ENCODE assay signal across 8 mouse cellular contexts in genomic region chr5:125319057-125319800, GRCm38 (mm10). TPM values are rescaled to one million over a fixed set of nuclear protein-coding genes. Genes with fewer than 3 reads are reported as not detected.
DNase-seq lines count a peak whose midpoint lies in the region; ATAC-seq and TF ChIP-seq lines count a peak whose summit lies in the region.

No protein-coding gene starts in this region.

- TF ChIP-seq CTCF in cerebellum, adult 2 months (IDR thresholded peaks at IDR 0.05; ENCODE audit: borderline replicate concordance, insufficient read depth, low read depth, low read length) = no peak

- no peaks in the 10 kb centered on the region for H3K36me3 ChIP-seq in heart, embryonic 15.5 days

- no peaks in the 10 kb centered on the region for H3K27me3 ChIP-seq in heart, embryonic 15.5 days
- no peaks in the 10 kb centered on the region for H3K27me3 ChIP-seq in cerebellum, adult 2 months (ENCODE audit: control insufficient read depth, insufficient read depth, low read length)

- no peaks in the 10 kb centered on the region for H3K9me3 ChIP-seq in heart, embryonic 15.5 days (replicated peaks)

- peaks cover 48% of the 10 kb centered on the region for H3K4me1 ChIP-seq in heart, embryonic 15.5 days (replicated peaks)
- no peaks in the 10 kb centered on the region for H3K4me1 ChIP-seq in cerebellum, adult 2 months (ENCODE audit: control insufficient read depth, insufficient read depth, low read length)

- H3K4me3 ChIP-seq in heart, embryonic 15.5 days = no peak overlapping the region
- no peak overlapping the region for H3K4me3 ChIP-seq in cerebellum, adult 2 months (replicated peaks; ENCODE audit: insufficient read depth, low read depth, low read length)

- 0 out of 2 replicates have a peak, but pooled peaks have one; percentile 20 for ATAC-seq in frontal cortex, adult (ENCODE audit: low TSS enrichment)
- ATAC-seq in heart, embryonic 15.5 days (replicated peaks; ENCODE audit: insufficient number of reproducible peaks, insufficient read depth, low FRiP score, low read depth) = no peak
- ATAC-seq in megakaryocyte, adult 5-6 weeks (ENCODE audit: poor library complexity, severe bottlenecking) = no peak

- no peak for DNase-seq in frontal cortex, postnatal 25 days (ENCODE audit: low spot score in 2 of 2)
- peak; percentile 81 for DNase-seq in brain, adult 2 months (ENCODE audit: low read depth, low spot score)
- peak; percentile 55 for DNase-seq in left cerebral cortex, postnatal 4 days
- DNase-seq in embryo, embryonic 10.5 days (ENCODE audit: low spot score) = no peak
- DNase-seq in cerebellum, adult 2 months = no peak

- no peak for TF ChIP-seq POLR2A in cerebellum, adult 2 months (IDR thresholded peaks at IDR 0.05; ENCODE audit: borderline replicate concordance, insufficient read depth, low read length)

- no peak overlapping the region for H3K4me2 ChIP-seq in heart, embryonic 15.5 days

- no peak overlapping the region for H3K9ac ChIP-seq in heart, embryonic 15.5 days

- peak overlapping the region; percentile 41; the same call in 1 of the 2 replicates for H3K27ac ChIP-seq in heart, embryonic 15.5 days
- H3K27ac ChIP-seq in cerebellum, adult 2 months (ENCODE audit: insufficient read depth, low read length) = no peak overlapping the region

- intact Hi-C loops in left cerebral cortex, postnatal 4 days (cut with DNase I) = no loop called here

- 64% methylated on average over 16 of the region's 16 CpGs for WGBS in heart, embryonic 15.5 days
- 46% methylated on average over 16 of the region's 16 CpGs for WGBS in cerebellum, adult 2 months

RNA-seq across cellular contexts. Expression of gene Scarb1, which starts 21.7 kb away (rescaled TPM):
- polyA plus RNA-seq in heart, embryonic 15.5 days (2015; fragmentation: Nextera tagmentation; extraction: Ambion mirVana) = 54.8 and 68.1 TPM in 2 replicates
- total RNA-seq in left cerebral cortex, postnatal 4 days (2021) = 10 to 100 TPM; 56.2 to 56.7 TPM
- total RNA-seq in megakaryocyte, adult 5-6 weeks (2015) = 88.7 and 92.9 TPM in 2 replicates
- 86.3 and 88.2 TPM in 2 replicates for total RNA-seq in megakaryocyte, adult 5-6 weeks (2017)
- polyA plus RNA-seq in cerebellum, adult 2 months (2012; rRNA removed) = 16.8 and 19.9 TPM in 2 replicates

Comparison
In these comparisons a context has a peak if more than half of its experiments do, and no peak if none do; other contexts are left out.
1. DNase-seq: peak in brain, adult 2 months (single experiment) and left cerebral cortex, postnatal 4 days (single experiment); none in frontal cortex, postnatal 25 days (0 of 2), embryo, embryonic 10.5 days (single experiment) and cerebellum, adult 2 months (0 of 2).